Mouse (Mus musculus) CH12.LX (cell line): ENCODE measurements around the gene Olfr71. TPM values are rescaled to one million over a fixed set of nuclear protein-coding genes. Genes with fewer than 3 reads are reported as not detected.
A peak's percentile ranks its signal among the peaks of the same experiment; 100 is the strongest.

Experiments used
- DNase-seq: peaks from one replicate; pipeline ENCODE4 v3.0.0-alpha.2; 2013; ENCODE audit errors: extremely low read depth
- H3K27ac ChIP-seq: 2 replicates; pipeline ENCODE4 v1.5.1; 2012; ENCODE audit warnings: low read depth, mild to moderate bottlenecking, control low read depth, moderate library complexity; ENCODE audit not compliant: insufficient read depth
- H3K27me3 ChIP-seq: replicated peaks from 2 replicates; pipeline ENCODE3; 2012; ENCODE audit warnings: inconsistent platforms
- H3K36me3 ChIP-seq, 2 experiments: replicated peaks in 1 of 2; 2 replicates each; pipeline versions ENCODE3 to v1.6.1; 2012; ENCODE audit warnings: inconsistent platforms in 1 of 2, low read length in 1 of 2, mild to moderate bottlenecking in 1 of 2, mixed read lengths in 1 of 2, moderate library complexity in 1 of 2; ENCODE audit not compliant: control insufficient read depth in 1 of 2, insufficient read depth in 1 of 2
- H3K4me1 ChIP-seq, 2 experiments: 2 replicates each; pipeline ENCODE4 v1.6.1; 2012; ENCODE audit warnings: inconsistent platforms in 1 of 2, moderate library complexity in 1 of 2; ENCODE audit not compliant: insufficient read depth in 2 of 2, control insufficient read depth in 1 of 2
- H3K4me2 ChIP-seq: 2 replicates; pipeline ENCODE4 v1.6.1; 2012; ENCODE audit warnings: low read depth, mild to moderate bottlenecking, control low read depth; ENCODE audit not compliant: poor library complexity, insufficient read depth, severe bottlenecking
- H3K4me3 ChIP-seq, 3 experiments: fragments of 150-350 bp in 1 of 3; sonication (generic) in 1 of 3; replicated peaks in 1 of 3; 2 replicates each; pipeline versions ENCODE3 to v1.5.1; 2011 to 2012; ENCODE audit warnings: low read depth in 2 of 3, low read length in 2 of 3, mild to moderate bottlenecking in 2 of 3, moderate library complexity in 2 of 3, control low read depth in 1 of 3, improper control_type of control experiment in 1 of 3, inconsistent platforms in 1 of 3, mixed read lengths in 1 of 3; ENCODE audit not compliant: poor library complexity in 1 of 3
- H3K79me2 ChIP-seq: replicated peaks from 2 replicates; pipeline ENCODE4 v1.6.1; 2012; ENCODE audit warnings: mild to moderate bottlenecking, moderate library complexity; ENCODE audit not compliant: control insufficient read depth, poor library complexity, insufficient read depth, severe bottlenecking; ENCODE audit errors: extremely low read depth
- H3K9ac ChIP-seq: 2 replicates; pipeline ENCODE4 v1.6.1; 2012; ENCODE audit warnings: low read depth, mild to moderate bottlenecking, control low read depth, moderate library complexity; ENCODE audit not compliant: insufficient read depth
- H3K9me3 ChIP-seq: replicated peaks from 2 replicates; pipeline ENCODE3; 2012; ENCODE audit warnings: low read length, inconsistent platforms, mixed read lengths
- BHLHE40 ChIP-seq: IDR thresholded peaks from 2 replicates; pipeline ENCODE4 v1.6.1; 2011; ENCODE audit warnings: mild to moderate bottlenecking, low read depth, low read length, improper control_type of control experiment
- CHD1 ChIP-seq: IDR thresholded peaks from 2 replicates; pipeline ENCODE4 v1.6.1; 2012; ENCODE audit warnings: low read depth, low read length, improper control_type of control experiment, inconsistent platforms
- CTCF ChIP-seq, 2 experiments: IDR thresholded peaks in 1 of 2; conservative IDR thresholded peaks in 1 of 2; 2 replicates each; pipeline ENCODE4 v1.5.1; 2011 to 2012; ENCODE audit warnings: low read depth in 2 of 2, low read length in 2 of 2, improper control_type of control experiment in 1 of 2, inconsistent platforms in 1 of 2, mild to moderate bottlenecking in 1 of 2, moderate library complexity in 1 of 2
- E2F4 ChIP-seq: IDR thresholded peaks from 2 replicates; pipeline ENCODE4 v1.6.1; 2011; ENCODE audit warnings: low read depth, low read length, improper control_type of control experiment; ENCODE audit not compliant: insufficient replicate concordance
- ELF1 ChIP-seq: IDR thresholded peaks from 2 replicates; pipeline ENCODE4 v1.6.1; 2014; ENCODE audit warnings: low read depth, mild to moderate bottlenecking, inconsistent platforms, low read length, improper control_type of control experiment
- ETS1 ChIP-seq: conservative IDR thresholded peaks from 2 replicates; pipeline ENCODE4 v1.6.1; 2012; ENCODE audit warnings: low read depth, mild to moderate bottlenecking, inconsistent platforms, low read length, improper control_type of control experiment, moderate library complexity
- HCFC1 ChIP-seq: IDR thresholded peaks from 2 replicates; pipeline ENCODE4 v1.6.1; 2012; ENCODE audit warnings: low read depth, mild to moderate bottlenecking, inconsistent platforms, low read length, improper control_type of control experiment
- JUN ChIP-seq: IDR thresholded peaks from 2 replicates; pipeline ENCODE4 v1.6.1; 2011; ENCODE audit warnings: low read depth, mild to moderate bottlenecking, low read length, improper control_type of control experiment, moderate library complexity; ENCODE audit not compliant: insufficient read depth
- JUND ChIP-seq: conservative IDR thresholded peaks from 2 replicates; pipeline ENCODE4 v1.6.1; 2011; ENCODE audit warnings: low read depth, low read length, improper control_type of control experiment
- KAT2A ChIP-seq: IDR thresholded peaks from 2 replicates; pipeline ENCODE4 v1.6.1; 2012; ENCODE audit warnings: low read length, improper control_type of control experiment, inconsistent platforms; ENCODE audit not compliant: insufficient replicate concordance
- MAFK ChIP-seq: IDR thresholded peaks from 2 replicates; pipeline ENCODE4 v1.6.1; 2011; ENCODE audit warnings: low read length, improper control_type of control experiment; ENCODE audit not compliant: insufficient replicate concordance
- MEF2A ChIP-seq: IDR thresholded peaks from 2 replicates; pipeline ENCODE4 v1.6.1; 2014; ENCODE audit warnings: low read depth, mild to moderate bottlenecking, inconsistent platforms, low read length, improper control_type of control experiment, borderline replicate concordance
- MXI1 ChIP-seq: IDR thresholded peaks from 2 replicates; pipeline ENCODE4 v1.6.1; 2011; ENCODE audit warnings: mild to moderate bottlenecking, low read depth, low read length, improper control_type of control experiment
- NRF1 ChIP-seq: IDR thresholded peaks from 2 replicates; pipeline ENCODE4 v1.6.1; 2014; ENCODE audit warnings: low read depth, mild to moderate bottlenecking, inconsistent platforms, low read length, improper control_type of control experiment, moderate library complexity
- PAX5 ChIP-seq: IDR thresholded peaks from 2 replicates; pipeline ENCODE4 v1.6.1; 2012; ENCODE audit warnings: low read length, inconsistent platforms, mixed read lengths
- POLR2AphosphoS2 ChIP-seq: IDR thresholded peaks from 2 replicates; pipeline ENCODE4 v1.6.1; 2011; ENCODE audit warnings: low read depth, low read length, improper control_type of control experiment
- RAD21 ChIP-seq: IDR thresholded peaks from 2 replicates; pipeline ENCODE4 v1.6.1; 2011; ENCODE audit warnings: low read depth, mild to moderate bottlenecking, low read length, improper control_type of control experiment, moderate library complexity
- RCOR1 ChIP-seq: conservative IDR thresholded peaks from 2 replicates; pipeline ENCODE4 v1.6.1; 2012; ENCODE audit warnings: low read depth, mild to moderate bottlenecking, inconsistent platforms, low read length, improper control_type of control experiment
- SIN3A ChIP-seq: IDR thresholded peaks from 2 replicates; pipeline ENCODE4 v1.6.1; 2012; ENCODE audit warnings: low read length, improper control_type of control experiment, inconsistent platforms
- UBTF ChIP-seq: IDR thresholded peaks from 2 replicates; pipeline ENCODE4 v1.6.1; 2012; ENCODE audit warnings: low read depth, mild to moderate bottlenecking, inconsistent platforms, low read length, improper control_type of control experiment, moderate library complexity
- USF1 ChIP-seq: IDR thresholded peaks from 2 replicates; pipeline ENCODE4 v1.6.1; 2014; ENCODE audit warnings: low read depth, mild to moderate bottlenecking, inconsistent platforms, low read length, improper control_type of control experiment
- ZC3H11A ChIP-seq: IDR thresholded peaks from 2 replicates; pipeline ENCODE4 v1.6.1; 2012; ENCODE audit warnings: low read depth, mild to moderate bottlenecking, inconsistent platforms, low read length, improper control_type of control experiment
- ZKSCAN1 ChIP-seq: IDR thresholded peaks from 2 replicates; pipeline ENCODE4 v1.6.1; 2012; ENCODE audit warnings: low read depth, inconsistent platforms, low read length, improper control_type of control experiment, borderline replicate concordance
- ZMIZ1 ChIP-seq: IDR thresholded peaks from 2 replicates; pipeline ENCODE4 v1.6.1; 2012; ENCODE audit warnings: low read depth, mild to moderate bottlenecking, inconsistent platforms, low read length, improper control_type of control experiment
- ZNF384 ChIP-seq: IDR thresholded peaks from 2 replicates; pipeline ENCODE4 v1.6.1; 2012; ENCODE audit warnings: low read depth, low read length, improper control_type of control experiment, inconsistent platforms
- dilution Hi-C: fragments of 300-500 bp; cut with MboI; formaldehyde crosslinking; loops from 2 replicates; pipeline ENCODE4 v1.14.3; 2020; ENCODE audit warnings: low sequenced_read_pairs; ENCODE audit not compliant: extremely low pct_unique_long_range_greater_than_20kb, extremely low pct_ligation_motif_present
- in situ Hi-C: fragments of 300-500 bp; cut with MboI; formaldehyde crosslinking; loops from 3 replicates; pipeline ENCODE4 v1.14.3; 2019; ENCODE audit warnings: low sequenced_read_pairs, low pct_ligation_motif_present, low pct_unique_long_range_greater_than_20kb, mixed read lengths
- polyA plus RNA-seq: library from polyadenylated mRNA; unstranded; fragments of >175 nt; gene quantifications from 2 replicates; pipeline ENCODE4 v1.2.1, GENCODE M21; 2012; ENCODE audit warnings: low read depth; ENCODE audit not compliant: insufficient read length
- total RNA-seq, 2 experiments: library from RNA; depleted of rRNA; stranded (reverse); fragments of 300-350 nt in 1 of 2; fragments of >200 nt in 1 of 2; gene quantifications; 2 replicates each; pipeline ENCODE4 v1.2.3; 2012 to 2014

The Olfr71 gene
- total and polyA plus RNA-seq, 3 experiments = not detected

DNA sequence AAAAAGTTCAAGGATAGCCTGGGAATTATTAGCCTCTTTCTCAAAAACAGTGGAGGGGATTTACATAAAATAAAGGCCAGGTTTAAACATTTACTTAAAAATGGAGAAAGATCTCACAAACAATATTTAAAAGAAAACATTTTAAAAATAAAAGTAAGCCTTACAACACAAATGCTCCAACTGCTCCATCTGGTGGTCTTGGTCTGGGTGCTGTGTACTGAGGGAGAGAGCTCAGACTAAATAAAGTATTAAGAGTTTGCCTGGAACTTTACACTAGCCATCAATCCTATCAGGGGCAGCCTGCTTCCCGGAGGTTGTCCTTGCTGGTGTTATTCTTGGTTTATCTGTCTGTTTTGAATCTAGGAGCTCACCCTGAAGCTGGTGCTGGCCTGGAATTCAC, 33.0 kb upstream of the Olfr71 start:
- in situ Hi-C loops (loop anchor here (25.0 kb wide), 1 partner anchor 244 kb away; the partner anchor contains the start of gene Ccin), dilution Hi-C loops (no loop called here)
- H3K9me3 ChIP-seq = no peaks in the 10 kb centered on the region
- no peak overlapping the region for H3K4me3 ChIP-seq
- H3K36me3 ChIP-seq = no peaks in the 10 kb centered on the region
- no peak overlapping the region for H3K9ac ChIP-seq
- no peak overlapping the region for H3K4me2 ChIP-seq
- TF ChIP-seq CTCF (conservative IDR thresholded peaks at IDR 0.05 in 1 of 2, IDR thresholded peaks at IDR 0.05 in 1 of 2; ENCODE audit: low read depth in 2 of 2, low read length in 2 of 2) (peak in 1 of 2 experiments; percentile 34; a peak in 1 of 4 replicates), USF1 (no peak), RAD21 (peak; percentile 3), ZMIZ1 (no peak), ZKSCAN1 (no peak), MXI1 (no peak), PAX5 (no peak), CHD1 (no peak), UBTF (no peak), JUN (no peak)
- DNase-seq = no peak
- H3K79me2 ChIP-seq = no peaks in the 10 kb centered on the region
- H3K27ac ChIP-seq = no peak overlapping the region
- H3K27me3 ChIP-seq = peaks cover 10% of the 10 kb centered on the region
- H3K4me1 ChIP-seq = peaks cover 0 to 3% of the 10 kb centered on the region in 2 experiments; a peak in 1 of 4 replicates

DNA sequence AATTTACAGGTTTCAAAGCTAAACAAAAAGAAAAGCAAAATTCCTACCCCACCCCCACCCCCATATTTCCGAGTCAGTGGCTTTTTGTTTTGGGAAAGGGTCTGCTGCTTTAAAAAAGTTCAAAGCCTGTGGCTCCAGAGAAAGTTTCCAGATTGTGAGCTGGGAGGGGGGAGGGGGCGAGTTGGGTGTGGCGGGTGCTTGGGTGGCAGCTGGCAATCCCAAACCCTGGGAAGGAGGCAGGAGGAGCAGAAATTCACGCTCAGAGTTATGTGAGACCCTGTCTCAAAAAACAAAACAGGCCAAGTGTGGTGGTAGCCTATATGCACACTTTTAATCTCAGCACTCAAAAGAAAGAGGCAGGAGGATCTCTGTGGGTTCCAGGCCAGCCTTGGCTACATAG, 32.6 kb upstream of the Olfr71 start:
- peaks cover 13% of the 10 kb centered on the region for H3K27me3 ChIP-seq
- in situ Hi-C loops = loop anchor here (25.0 kb wide), 1 partner anchor 245 kb away; the partner anchor contains the start of gene Ccin
- H3K27ac ChIP-seq = no peak overlapping the region
- no peaks in the 10 kb centered on the region for H3K79me2 ChIP-seq
- no peak for TF ChIP-seq ZNF384
- no peak for TF ChIP-seq ELF1
- no peak for TF ChIP-seq POLR2AphosphoS2
- no peak for TF ChIP-seq E2F4
- TF ChIP-seq BHLHE40 = no peak
- dilution Hi-C loops = no loop called here
- H3K9ac ChIP-seq = no peak overlapping the region
- H3K4me3 ChIP-seq = no peak overlapping the region
- peaks cover 0 to 3% of the 10 kb centered on the region in 2 experiments; a peak in 1 of 4 replicates for H3K4me1 ChIP-seq
- no peaks in the 10 kb centered on the region for H3K36me3 ChIP-seq
- H3K4me2 ChIP-seq = peak overlapping the region; percentile 22; the same call in 1 of the 2 replicates
- no peaks in the 10 kb centered on the region for H3K9me3 ChIP-seq
- DNase-seq = no peak

DNA sequence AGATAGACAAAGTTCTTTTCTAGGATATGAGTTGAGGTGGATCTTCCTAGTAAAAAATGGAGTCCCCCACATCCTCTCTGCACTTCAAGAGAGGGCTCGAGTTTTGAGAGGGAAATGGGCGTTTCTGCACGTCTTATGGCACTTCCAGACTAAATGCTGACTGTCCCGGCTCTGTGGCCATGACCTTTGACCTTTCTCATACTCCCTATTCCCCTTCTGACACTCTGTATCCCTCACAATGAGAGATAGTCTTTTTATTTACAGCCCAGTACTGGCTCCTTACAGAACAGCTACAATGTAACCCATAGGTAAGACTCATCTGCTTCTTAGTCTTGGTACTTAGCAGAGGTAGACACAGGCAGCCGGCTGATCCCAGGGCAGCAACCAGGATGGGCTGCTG, 31.5 kb upstream of the Olfr71 start:
- Histone ChIP-seq H3K36me3 (no peaks in the 10 kb centered on the region), H3K4me3 (no peak overlapping the region), H3K4me1 (peaks cover 0 to 3% of the 10 kb centered on the region in 2 experiments; a peak in 1 of 4 replicates), H3K27ac (no peak overlapping the region), H3K9ac (no peak overlapping the region), H3K27me3 (peaks cover 22% of the 10 kb centered on the region), H3K79me2 (no peaks in the 10 kb centered on the region), H3K9me3 (no peaks in the 10 kb centered on the region), H3K4me2 (no peak overlapping the region)
- TF ChIP-seq RCOR1 (no peak), E2F4 (no peak), NRF1 (no peak), MEF2A (no peak), MAFK (no peak), KAT2A (no peak), ZC3H11A (no peak), ETS1 (no peak), ZMIZ1 (no peak), ZKSCAN1 (no peak), SIN3A (no peak), JUND (no peak), MXI1 (no peak), HCFC1 (no peak), CHD1 (no peak)
- dilution Hi-C loops = no loop called here
- in situ Hi-C loops = loop anchor here (25.0 kb wide), 1 partner anchor 246 kb away; the partner anchor contains the start of gene Ccin
- DNase-seq = no peak
